In the genomic region with DNA sequence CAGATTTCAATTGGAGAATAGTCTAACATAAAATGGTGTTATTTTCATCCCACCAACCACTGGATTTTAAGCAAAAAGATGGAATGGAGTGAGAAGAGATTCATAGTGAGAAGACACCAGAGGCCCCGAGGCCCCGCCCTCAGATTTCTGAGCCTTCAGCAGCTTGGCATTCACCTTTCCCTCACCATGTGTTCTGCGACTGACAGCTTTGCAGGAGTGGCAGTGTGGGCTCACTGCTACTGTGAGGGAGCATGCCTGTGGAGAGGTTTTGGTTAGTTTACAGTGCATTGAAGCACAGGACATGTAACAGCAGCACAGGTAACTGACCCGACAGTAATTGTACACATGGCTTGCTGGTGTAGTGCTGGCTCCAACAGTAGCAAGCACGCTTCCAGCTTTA, we compare ENCODE assay signal across 26 mouse cellular contexts.
DNase-seq lines count a peak whose midpoint lies in the region; ATAC-seq and TF ChIP-seq lines count a peak whose summit lies in the region.
"Had no signal": no experiment of that assay in that cellular context is flagged by ENCODE, and none has a peak within 500 bp of the region (broad histone marks: within the 10 kb centered on the region; RNA-seq: fewer than 3 reads in every experiment).

No protein-coding gene starts in this region.

- ATAC-seq in limb, embryonic 12.5 days (ENCODE audit: insufficient number of reproducible peaks, insufficient read depth, low FRiP score, low TSS enrichment, low read depth) = no peak
- ATAC-seq: CD4-positive, CD25-positive, alpha-beta regulatory T cell, adult 4 months; forebrain, embryonic 15.5 days; intestine, embryonic 16.5 days; midbrain, embryonic 13.5 days had no signal

- peak overlapping the region; percentile 45; the same call in 1 of the 2 replicates for H3K27ac ChIP-seq in limb, embryonic 12.5 days
- H3K27ac ChIP-seq: forebrain, embryonic 15.5 days; heart, embryonic 10.5 days; hindbrain, embryonic 13.5 days; left cerebral cortex, adult 2 months; liver, embryonic 14.5 days; macrophage; midbrain, embryonic 13.5 days; neural tube, embryonic 13.5 days had no signal

- H3K27me3 ChIP-seq in limb, embryonic 12.5 days = no peaks in the 10 kb centered on the region
- H3K27me3 ChIP-seq: forebrain, embryonic 15.5 days; hindbrain, embryonic 13.5 days; midbrain, embryonic 13.5 days; neural tube, embryonic 13.5 days had no signal

- H3K4me2 ChIP-seq in limb, embryonic 12.5 days = no peak overlapping the region
- H3K4me2 ChIP-seq: forebrain, embryonic 15.5 days; hindbrain, embryonic 13.5 days; midbrain, embryonic 13.5 days; neural tube, embryonic 13.5 days had no signal

- no peak overlapping the region for H3K9ac ChIP-seq in limb, embryonic 12.5 days (replicated peaks)
- H3K9ac ChIP-seq: forebrain, embryonic 15.5 days; hindbrain, embryonic 13.5 days; liver, embryonic 14.5 days; midbrain, embryonic 13.5 days; neural tube, embryonic 13.5 days had no signal

- H3K4me1 ChIP-seq in limb, embryonic 12.5 days (replicated peaks) = peaks cover 60% of the 10 kb centered on the region

- TF ChIP-seq CTCF in brain, embryonic 14.5 days (IDR thresholded peaks at IDR 0.05; ENCODE audit: borderline replicate concordance, extremely low read depth, insufficient read depth, insufficient read length) = no peak

- H3K9me3 ChIP-seq in limb, embryonic 12.5 days = no peaks in the 10 kb centered on the region
- H3K9me3 ChIP-seq: forebrain, embryonic 15.5 days; heart, embryonic 10.5 days; hindbrain, embryonic 13.5 days; midbrain, embryonic 13.5 days; neural tube, embryonic 13.5 days had no signal

- TF ChIP-seq POLR2A in brain, embryonic 14.5 days (IDR thresholded peaks at IDR 0.05; ENCODE audit: borderline replicate concordance, extremely low read depth, insufficient read depth, insufficient read length, poor library complexity, severe bottlenecking) = no peak

- no peak overlapping the region for H3K4me3 ChIP-seq in limb, embryonic 12.5 days (replicated peaks)
- H3K4me3 ChIP-seq: erythroblast, embryonic 14.5 days; forebrain, embryonic 15.5 days; heart, embryonic 10.5 days; hindbrain, embryonic 13.5 days; left cerebral cortex, adult 2 months; midbrain, embryonic 13.5 days; neural tube, embryonic 13.5 days had no signal

- DNase-seq in cerebellum, postnatal 25 days = peak; percentile 56 to 68
- DNase-seq in cerebellum, adult 11-12 months = no peak
- peak; percentile 79 for DNase-seq in heart, adult 11 months
- no peak for DNase-seq in heart, postnatal 4 days
- peak; percentile 46 for DNase-seq in brain, embryonic 14.5 days (ENCODE audit: low read depth)
- no peak for DNase-seq in left cerebral cortex, adult 8-10 months (ENCODE audit: low spot score in 2 of 2)
- DNase-seq: adrenal gland, postnatal 14 days; heart, postnatal 36 days; kidney, postnatal 14 days; liver; lung, adult 2 months; lung, postnatal 10 days; right cerebral cortex, postnatal 4 days; thymus, postnatal 14 days had no signal

- H3K36me3 ChIP-seq in limb, embryonic 12.5 days = no peaks in the 10 kb centered on the region
- H3K36me3 ChIP-seq: forebrain, embryonic 15.5 days; heart, embryonic 10.5 days; hindbrain, embryonic 13.5 days; midbrain, embryonic 13.5 days; neural tube, embryonic 13.5 days had no signal

- 51% methylated on average over 5 of the region's 5 CpGs for WGBS in limb, embryonic 12.5 days

Comparison
In these comparisons a context has a peak if more than half of its experiments do, and no peak if none do; other contexts are left out.
1. DNase-seq: peak in cerebellum, postnatal 25 days (2 of 2), heart, adult 11 months (single experiment) and brain, embryonic 14.5 days (single experiment); none in cerebellum, adult 11-12 months (single experiment), heart, postnatal 4 days (single experiment) and left cerebral cortex, adult 8-10 months (0 of 2).